Mouse (Mus musculus) heart, embryonic 14.5 days (tissue): ENCODE data around the gene Zbtb16. TPM values are rescaled to one million over a fixed set of nuclear protein-coding genes. Genes with fewer than 3 reads are reported as not detected.

Experiments used
- ATAC-seq: fragments of 200-750 bp; cut with Nextera tagmentation; 2 replicates; pipeline ENCODE4 v1.8.0; 2017; ENCODE audit warnings: low read depth, moderate TSS enrichment; ENCODE audit not compliant: insufficient number of reproducible peaks, insufficient read depth, low FRiP score
- H3K27ac ChIP-seq, 2 experiments: fragments of 200-500 bp in 1 of 2; fragments of 300-500 bp in 1 of 2; sonication (generic) in 1 of 2; replicated peaks in 1 of 2; 2 replicates each; pipeline ENCODE4 v1.5.1; 2012 to 2014; ENCODE audit warnings: low read depth in 2 of 2, low read length in 2 of 2, control low read depth in 1 of 2, mild to moderate bottlenecking in 1 of 2, mixed read lengths in 1 of 2; ENCODE audit not compliant: control insufficient read depth in 1 of 2, insufficient read depth in 1 of 2
- H3K27me3 ChIP-seq: fragments of 300-500 bp; sonication (generic); 2 replicates; pipeline ENCODE4 v1.6.1; 2014; ENCODE audit warnings: mild to moderate bottlenecking, low read length, control low read depth; ENCODE audit not compliant: control insufficient read depth, insufficient read depth
- H3K36me3 ChIP-seq: fragments of 300-500 bp; sonication (generic); 2 replicates; pipeline ENCODE4 v1.6.1; 2014; ENCODE audit warnings: mild to moderate bottlenecking, control low read depth, low read length, mixed read lengths; ENCODE audit not compliant: control insufficient read depth, insufficient read depth
- H3K4me1 ChIP-seq, 2 experiments: fragments of 200-500 bp in 1 of 2; fragments of 300-500 bp in 1 of 2; sonication (generic) in 1 of 2; 2 replicates each; pipeline ENCODE4 v1.6.1; 2012 to 2014; ENCODE audit warnings: low read length in 2 of 2, control low read depth in 1 of 2, mixed read lengths in 1 of 2; ENCODE audit not compliant: control insufficient read depth in 2 of 2, insufficient read depth in 2 of 2
- H3K4me2 ChIP-seq: fragments of 300-500 bp; sonication (generic); 2 replicates; pipeline ENCODE4 v1.6.1; 2014; ENCODE audit warnings: mild to moderate bottlenecking, low read length
- H3K4me3 ChIP-seq, 2 experiments: fragments of 200-500 bp in 1 of 2; fragments of 300-500 bp in 1 of 2; sonication (generic) in 1 of 2; 2 replicates each; pipeline ENCODE4 v1.5.1; 2012 to 2014; ENCODE audit warnings: low read length in 2 of 2, mild to moderate bottlenecking in 2 of 2, control low read depth in 1 of 2, low read depth in 1 of 2, moderate library complexity in 1 of 2; ENCODE audit not compliant: control insufficient read depth in 1 of 2, insufficient read depth in 1 of 2
- H3K9ac ChIP-seq: fragments of 300-500 bp; sonication (generic); 2 replicates; pipeline ENCODE4 v1.6.1; 2014; ENCODE audit warnings: mild to moderate bottlenecking, low read length
- H3K9me3 ChIP-seq: fragments of 300-500 bp; sonication (generic); 2 replicates; pipeline ENCODE4 v1.6.1; 2016; ENCODE audit warnings: low read length, control low read depth; ENCODE audit not compliant: control insufficient read depth
- WGBS: fragments of 180-500 bp; shearing (Covaris S2); extraction: QIAGEN DNeasy Blood & Tissue Kit; methylation state at CpG from one replicate; pipeline ENCODE4 v1.1.7; 2014; 5-methylcytosine and 5-hydroxymethylcytosine counted together
- polyA plus RNA-seq: library from polyadenylated mRNA; unstranded; fragments of >200 nt; fragmentation: Nextera tagmentation; extraction: Ambion mirVana; gene quantifications from 2 replicates; pipeline ENCODE4 v1.2.1, GENCODE M21; 2014

The Zbtb16 gene
- polyA plus RNA-seq, 1 experiment from 2014 or later, result 2.1 TPM

GRCm38 (mm10) chr9:48782284-48783060, 53.5 kb downstream of the Zbtb16 start:
- H3K4me2 ChIP-seq, result no peak overlapping the region
- H3K9ac ChIP-seq, result no peak overlapping the region
- H3K9me3 ChIP-seq, result no peaks in the 10 kb centered on the region
- ATAC-seq, result 0 out of 2 replicates have a peak, but pooled peaks have one; percentile 23
- H3K4me3 ChIP-seq, result no peak overlapping the region
- 36% methylated on average over 15 of the region's 15 CpGs for WGBS
- H3K36me3 ChIP-seq, result no peaks in the 10 kb centered on the region
- peaks cover 16 to 18% of the 10 kb centered on the region in 2 experiments for H3K4me1 ChIP-seq
- peaks cover 4% of the 10 kb centered on the region; the same call in 1 of the 2 replicates for H3K27me3 ChIP-seq
- H3K27ac ChIP-seq, result no peak overlapping the region

- WGBS, result 93% methylated on average over 7 of the region's 7 CpGs
- Histone ChIP-seq H3K4me2 (no peak overlapping the region), H3K9ac (no peak overlapping the region), H3K4me1 (no peaks in the 10 kb centered on the region), H3K27me3 (peaks cover under 1% of the 10 kb centered on the region; the same call in 1 of the 2 replicates), H3K27ac (no peak overlapping the region), H3K4me3 (no peak overlapping the region), H3K9me3 (no peaks in the 10 kb centered on the region), H3K36me3 (no peaks in the 10 kb centered on the region)
- no peak for ATAC-seq
Observed at GRCm38 (mm10) chr9:48776268-48776667, 59.8 kb downstream of the Zbtb16 start.

- H3K4me1 ChIP-seq, result no peaks in the 10 kb centered on the region
- no peak overlapping the region for H3K9ac ChIP-seq
- H3K36me3 ChIP-seq, result no peaks in the 10 kb centered on the region
- no peak overlapping the region for H3K4me2 ChIP-seq
- H3K4me3 ChIP-seq, result no peak overlapping the region
- no peak overlapping the region for H3K27ac ChIP-seq
- WGBS, result 57% methylated on average over 2 of the region's 2 CpGs
- no peaks in the 10 kb centered on the region for H3K27me3 ChIP-seq
- H3K9me3 ChIP-seq, result no peaks in the 10 kb centered on the region
- ATAC-seq, result no peak
Observed at GRCm38 (mm10) chr9:48775561-48775960, 60.5 kb downstream of the Zbtb16 start.

GRCm38 (mm10) chr9:48773710-48774109, 62.3 kb downstream of the Zbtb16 start:
- Histone ChIP-seq H3K27me3 (no peaks in the 10 kb centered on the region), H3K4me2 (no peak overlapping the region), H3K4me3 (no peak overlapping the region), H3K9me3 (no peaks in the 10 kb centered on the region), H3K27ac (no peak overlapping the region), H3K4me1 (no peaks in the 10 kb centered on the region), H3K36me3 (no peaks in the 10 kb centered on the region), H3K9ac (no peak overlapping the region)
- 85% methylated on average over 8 of the region's 8 CpGs for WGBS
- no peak for ATAC-seq

GRCm38 (mm10) chr9:48773130-48773529, 62.9 kb downstream of the Zbtb16 start:
- Histone ChIP-seq H3K4me3 (no peak overlapping the region), H3K36me3 (no peaks in the 10 kb centered on the region), H3K4me1 (no peaks in the 10 kb centered on the region), H3K4me2 (no peak overlapping the region), H3K9me3 (no peaks in the 10 kb centered on the region), H3K27me3 (no peaks in the 10 kb centered on the region), H3K27ac (no peak overlapping the region), H3K9ac (no peak overlapping the region)
- ATAC-seq, result no peak
- 72% methylated on average over 6 of the region's 6 CpGs for WGBS

- H3K4me2 ChIP-seq, result no peak overlapping the region
- no peak overlapping the region for H3K27ac ChIP-seq
- no peaks in the 10 kb centered on the region for H3K27me3 ChIP-seq
- H3K9ac ChIP-seq, result no peak overlapping the region
- H3K4me1 ChIP-seq, result no peaks in the 10 kb centered on the region
- H3K36me3 ChIP-seq, result no peaks in the 10 kb centered on the region
- no peak overlapping the region for H3K4me3 ChIP-seq
- no peaks in the 10 kb centered on the region for H3K9me3 ChIP-seq
- 88% methylated on average over 6 of the region's 6 CpGs for WGBS
- no peak for ATAC-seq
Observed at GRCm38 (mm10) chr9:48771504-48771903, 64.5 kb downstream of the Zbtb16 start.

GRCm38 (mm10) chr9:48768965-48769364, 67.1 kb downstream of the Zbtb16 start:
- Histone ChIP-seq H3K4me1 (no peaks in the 10 kb centered on the region), H3K9me3 (no peaks in the 10 kb centered on the region), H3K27ac (no peak overlapping the region), H3K27me3 (no peaks in the 10 kb centered on the region), H3K9ac (no peak overlapping the region), H3K4me3 (no peak overlapping the region), H3K36me3 (no peaks in the 10 kb centered on the region), H3K4me2 (no peak overlapping the region)
- WGBS, result 78% methylated on average over 4 of the region's 4 CpGs
- no peak for ATAC-seq
